Mouse (Mus musculus) heart, embryonic 11.5 days (tissue): Measurements from ENCODE around the gene Ubash3b. TPM values are rescaled to one million over a fixed set of nuclear protein-coding genes. Genes with fewer than 3 reads are reported as not detected.

Experiments
- ATAC-seq: fragments of 200-750 bp; cut with Nextera tagmentation; replicated peaks from 2 replicates; pipeline ENCODE4 v1.8.0; 2017; ENCODE audit warnings: moderate library complexity; ENCODE audit not compliant: insufficient number of reproducible peaks, low FRiP score, low TSS enrichment
- H3K27ac ChIP-seq: fragments of 300-500 bp; sonication (generic); 2 replicates; pipeline ENCODE4 v1.5.1; 2014; ENCODE audit warnings: mild to moderate bottlenecking, low read depth, low read length
- H3K27me3 ChIP-seq: fragments of 300-500 bp; sonication (generic); 2 replicates; pipeline ENCODE4 v1.6.1; 2014; ENCODE audit warnings: mild to moderate bottlenecking, low read length, mixed read lengths; ENCODE audit not compliant: control insufficient read depth, insufficient read depth
- H3K36me3 ChIP-seq: fragments of 300-500 bp; sonication (generic); 2 replicates; pipeline ENCODE4 v1.6.1; 2014; ENCODE audit warnings: mild to moderate bottlenecking, low read length, moderate library complexity, mixed read lengths; ENCODE audit not compliant: control insufficient read depth, insufficient read depth
- H3K4me1 ChIP-seq: fragments of 300-500 bp; sonication (generic); 2 replicates; pipeline ENCODE4 v1.6.1; 2014; ENCODE audit warnings: low read length; ENCODE audit not compliant: control insufficient read depth, insufficient read depth
- H3K4me2 ChIP-seq: fragments of 300-500 bp; sonication (generic); 2 replicates; pipeline ENCODE4 v1.6.1; 2014; ENCODE audit warnings: mild to moderate bottlenecking, moderate library complexity
- H3K4me3 ChIP-seq: fragments of 300-500 bp; sonication (generic); 2 replicates; pipeline ENCODE4 v1.5.1; 2014; ENCODE audit warnings: low read depth, low read length
- H3K9ac ChIP-seq: fragments of 300-500 bp; sonication (generic); 2 replicates; pipeline ENCODE4 v1.6.1; 2014; ENCODE audit warnings: mild to moderate bottlenecking, low read depth, low read length, moderate library complexity
- H3K9me3 ChIP-seq: fragments of 300-500 bp; sonication (generic); replicated peaks from 2 replicates; pipeline ENCODE4 v1.6.1; 2016; ENCODE audit warnings: low read length; ENCODE audit not compliant: control insufficient read depth
- WGBS: fragments of 180-500 bp; shearing (Covaris S2); extraction: QIAGEN DNeasy Blood & Tissue Kit; methylation state at CpG from one replicate; pipeline ENCODE4 v1.1.7; 2014; ENCODE audit not compliant: insufficient replicate concordance; 5-methylcytosine and 5-hydroxymethylcytosine counted together
- polyA plus RNA-seq: library from polyadenylated mRNA; unstranded; fragments of >200 nt; fragmentation: Nextera tagmentation; extraction: Ambion mirVana; gene quantifications from 2 replicates; pipeline ENCODE4 v1.2.1, GENCODE M21; 2014

Ubash3b gene
- polyA plus RNA-seq, 1 experiment from 2014 or later = 15.2 TPM

DNA sequence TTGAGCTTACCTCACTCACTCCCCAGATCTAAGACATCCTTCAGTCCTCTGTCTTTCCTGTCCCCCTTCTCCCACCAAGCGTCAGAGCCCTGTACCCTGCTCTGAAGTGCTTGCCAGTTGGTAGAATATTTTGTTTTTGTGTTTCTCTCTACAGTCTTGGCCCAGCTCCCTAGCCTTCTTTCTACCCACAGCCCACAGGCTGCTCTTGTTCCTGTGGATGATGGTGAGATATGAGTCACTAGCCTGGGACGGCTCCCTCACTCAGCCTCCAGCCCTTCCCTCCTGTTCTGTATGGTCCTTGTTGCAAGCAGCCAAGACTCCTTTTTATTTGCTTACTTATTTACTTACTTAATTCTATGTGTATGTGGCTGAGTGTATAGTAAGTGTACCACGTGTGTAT lies 141.0 kb downstream of the Ubash3b start:
- WGBS = 78% methylated on average over 3 of the region's 3 CpGs
- Histone ChIP-seq H3K9me3 (no peaks in the 10 kb centered on the region), H3K4me1 (0 out of 2 replicates have a peak, but pooled peaks cover 2% of the 10 kb centered on the region), H3K4me3 (no peak overlapping the region), H3K4me2 (no peak overlapping the region), H3K36me3 (no peaks in the 10 kb centered on the region), H3K27ac (no peak overlapping the region), H3K9ac (no peak overlapping the region), H3K27me3 (no peaks in the 10 kb centered on the region)
- no peak for ATAC-seq

DNA sequence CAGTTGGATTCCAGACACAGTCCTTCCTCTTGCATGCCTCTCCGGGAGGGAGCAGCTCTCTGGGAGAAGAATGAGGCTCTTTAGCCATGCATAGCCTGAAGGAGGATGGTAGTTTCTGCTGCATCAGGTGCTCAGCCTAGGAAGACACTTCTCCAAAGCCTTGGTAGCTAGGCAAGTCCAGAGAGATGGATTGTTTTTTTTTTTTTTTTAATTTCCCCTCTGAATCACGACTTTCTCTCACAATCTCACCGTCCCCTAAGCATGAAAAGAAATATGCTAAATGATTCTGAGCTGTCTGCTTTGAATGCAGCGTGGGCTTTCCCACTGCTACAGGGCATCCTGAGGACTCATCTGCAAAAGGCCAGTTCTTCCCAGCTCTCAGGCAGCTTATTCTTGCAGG lies 147.0 kb downstream of the Ubash3b start:
- no peak overlapping the region for H3K4me2 ChIP-seq
- 52% methylated on average over 4 of the region's 4 CpGs for WGBS
- no peaks in the 10 kb centered on the region for H3K36me3 ChIP-seq
- no peak for ATAC-seq
- no peaks in the 10 kb centered on the region for H3K27me3 ChIP-seq
- no peaks in the 10 kb centered on the region for H3K4me1 ChIP-seq
- H3K27ac ChIP-seq = no peak overlapping the region
- no peak overlapping the region for H3K9ac ChIP-seq
- H3K4me3 ChIP-seq = no peak overlapping the region
- no peaks in the 10 kb centered on the region for H3K9me3 ChIP-seq

DNA sequence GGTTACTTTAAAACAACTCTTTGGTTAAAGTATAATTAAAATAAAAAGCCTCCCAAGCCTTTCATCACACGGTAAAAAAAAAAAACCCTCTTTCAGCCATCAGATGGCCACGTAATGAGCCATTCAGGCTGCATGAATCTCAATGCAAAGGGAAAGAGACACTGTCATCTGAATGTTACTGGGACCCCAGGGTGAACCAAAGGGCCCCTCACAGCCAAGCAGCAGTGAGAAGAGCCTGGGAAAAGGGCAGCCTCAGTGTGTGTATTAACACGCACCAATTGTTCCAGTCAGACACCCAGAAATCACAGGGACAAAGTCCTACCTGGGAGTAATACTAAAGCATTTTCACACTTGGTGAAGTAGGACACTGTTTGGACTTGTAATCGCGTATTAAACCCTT lies 149.0 kb downstream of the Ubash3b start:
- Histone ChIP-seq H3K4me3 (no peak overlapping the region), H3K9me3 (no peaks in the 10 kb centered on the region), H3K27me3 (no peaks in the 10 kb centered on the region), H3K9ac (no peak overlapping the region), H3K27ac (no peak overlapping the region), H3K36me3 (no peaks in the 10 kb centered on the region), H3K4me1 (no peaks in the 10 kb centered on the region), H3K4me2 (no peak overlapping the region)
- WGBS = 95% methylated on average over 5 of the region's 5 CpGs
- no peak for ATAC-seq

DNA sequence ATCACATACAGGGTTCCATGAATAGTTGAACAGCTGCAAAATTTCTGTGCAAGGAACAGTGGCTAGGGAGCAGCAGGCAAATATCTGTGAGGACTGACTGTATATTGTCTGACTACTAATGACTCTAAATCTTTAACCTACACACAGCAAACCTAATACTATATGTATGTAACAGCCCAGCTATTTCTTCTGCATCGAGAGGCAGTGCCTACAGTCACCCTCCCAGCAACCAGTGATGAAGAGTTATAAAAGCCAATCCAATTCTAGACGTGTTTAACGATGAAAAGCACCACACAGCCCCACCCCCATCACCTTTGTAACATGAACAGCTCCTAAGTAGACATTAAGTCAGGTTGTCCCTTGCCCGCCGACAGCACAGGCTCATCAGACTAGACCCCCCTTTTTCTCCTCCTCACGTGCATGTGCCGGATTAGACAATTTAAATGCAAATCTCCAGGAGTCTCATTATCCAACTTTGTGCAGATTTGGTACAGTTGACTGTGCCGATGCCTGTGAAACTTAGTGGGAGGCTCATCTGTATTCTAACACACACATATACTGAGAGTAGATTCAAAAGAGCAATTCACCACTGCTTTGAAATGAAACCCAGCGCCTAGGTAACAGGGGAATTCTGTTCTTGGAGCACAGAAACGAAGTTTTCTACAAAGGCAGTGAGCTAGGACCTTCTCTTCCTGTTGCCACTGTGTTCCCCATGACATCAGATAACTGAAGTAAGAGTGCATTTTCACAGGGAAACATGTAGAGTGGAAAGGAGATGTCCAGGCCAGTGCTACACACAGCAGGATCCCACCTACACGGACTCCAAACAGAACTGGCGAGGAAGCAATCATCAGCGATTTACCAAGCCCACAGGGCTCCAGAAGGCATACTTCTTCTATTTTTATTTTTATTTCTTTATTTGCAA lies 149.7 kb downstream of the Ubash3b start:
- no peaks in the 10 kb centered on the region for H3K4me1 ChIP-seq
- 83% methylated on average over 13 of the region's 13 CpGs for WGBS

DNA sequence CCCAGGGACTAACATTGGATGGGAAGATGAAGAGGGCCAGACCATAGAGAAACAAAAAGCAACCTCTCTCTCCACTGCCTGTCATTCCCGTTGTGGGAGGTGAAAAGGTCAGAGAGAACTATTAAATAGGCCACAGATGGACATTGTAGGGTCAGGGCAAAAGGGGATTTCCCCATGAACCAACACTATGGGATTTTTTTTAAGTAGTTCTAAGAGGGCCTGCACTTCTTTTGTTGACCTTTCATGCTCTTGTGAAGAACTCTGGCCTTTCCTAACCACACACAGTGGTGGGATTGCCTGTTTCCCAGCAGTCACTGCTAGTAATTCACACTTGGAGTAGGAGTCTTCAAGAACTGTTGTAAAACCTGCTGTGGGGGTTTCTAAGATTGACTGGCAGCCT lies 153.7 kb downstream of the Ubash3b start:
- WGBS = 48% methylated on average over 1 of the region's 1 CpGs
- no peak overlapping the region for H3K9ac ChIP-seq
- no peaks in the 10 kb centered on the region for H3K4me1 ChIP-seq
- H3K9me3 ChIP-seq = no peaks in the 10 kb centered on the region
- no peaks in the 10 kb centered on the region for H3K36me3 ChIP-seq
- no peak for ATAC-seq
- no peak overlapping the region for H3K4me3 ChIP-seq
- no peak overlapping the region for H3K27ac ChIP-seq
- H3K4me2 ChIP-seq = no peak overlapping the region
- H3K27me3 ChIP-seq = no peaks in the 10 kb centered on the region

More for the DNA sequence above, 149.7 kb downstream of the Ubash3b start:
- Histone ChIP-seq H3K36me3 (no peaks in the 10 kb centered on the region), H3K9ac (no peak overlapping the region), H3K4me2 (no peak overlapping the region), H3K27ac (no peak overlapping the region), H3K27me3 (no peaks in the 10 kb centered on the region), H3K9me3 (no peaks in the 10 kb centered on the region), H3K4me3 (no peak overlapping the region)
- ATAC-seq = no peak

DNA sequence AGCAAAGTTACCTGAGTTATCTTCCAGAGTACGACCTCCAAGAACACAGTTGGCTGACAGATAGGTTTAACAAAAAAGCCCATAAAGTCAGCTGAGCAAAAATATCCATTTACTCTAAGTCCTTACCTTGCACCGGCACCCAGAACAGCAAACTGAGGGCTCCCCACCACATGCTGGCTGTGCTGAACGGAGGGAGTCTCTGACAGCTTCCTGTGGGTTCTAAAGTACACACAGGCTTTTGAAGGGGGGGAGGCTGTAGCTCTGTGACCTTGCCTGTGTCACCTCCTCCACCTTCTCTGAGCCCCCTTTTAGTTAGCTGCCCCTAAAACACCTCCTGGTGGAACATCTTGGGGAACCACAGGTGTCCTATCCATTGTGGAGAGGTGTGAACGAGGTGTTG lies 157.1 kb downstream of the Ubash3b start, which contains the start of gene Crtam:
Crtam (minus strand) TSS at position 214 of the 400 bp plus-strand sequence.
- WGBS = 23% methylated on average over 4 of the region's 4 CpGs

DNA sequence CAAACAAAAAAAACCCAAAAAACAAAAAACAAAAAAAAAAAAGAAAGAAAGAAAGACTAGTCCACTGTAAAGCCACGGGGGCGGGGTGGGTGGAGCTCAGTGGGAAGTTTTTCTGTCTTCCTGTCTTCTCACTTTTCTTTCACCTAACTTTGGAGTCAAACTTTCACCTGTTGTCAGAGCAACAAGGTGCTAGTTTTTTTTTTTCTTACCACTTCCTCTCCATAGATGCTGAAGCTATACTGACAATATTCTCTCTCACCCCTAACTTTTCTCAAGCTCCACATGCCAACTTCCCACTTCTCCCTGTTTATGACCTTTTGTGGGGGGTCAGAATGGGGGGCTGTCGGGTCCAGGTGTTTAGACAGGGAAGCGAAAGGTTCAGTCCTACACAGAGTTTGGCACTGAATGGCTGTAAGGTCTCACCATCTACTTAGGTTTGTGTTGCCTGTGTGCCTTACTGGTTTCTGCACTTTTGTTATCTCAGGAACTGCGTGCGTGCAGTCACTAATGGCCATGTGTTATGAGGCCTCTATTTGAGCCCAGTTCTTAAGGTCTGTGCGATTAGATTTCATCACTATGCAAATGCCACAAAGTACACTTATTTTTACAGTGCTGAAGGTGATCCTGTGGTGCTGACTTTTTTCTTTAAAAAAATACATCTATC lies 164.2 kb downstream of the Ubash3b start:
- Histone ChIP-seq H3K36me3 (no peaks in the 10 kb centered on the region), H3K4me2 (no peak overlapping the region), H3K27me3 (no peaks in the 10 kb centered on the region), H3K9me3 (no peaks in the 10 kb centered on the region), H3K4me1 (no peaks in the 10 kb centered on the region), H3K27ac (no peak overlapping the region), H3K4me3 (no peak overlapping the region), H3K9ac (no peak overlapping the region)
- ATAC-seq = no peak
- 76% methylated on average over 7 of the region's 7 CpGs for WGBS

More for the DNA sequence above, 157.1 kb downstream of the Ubash3b start, which contains the start of gene Crtam:
- H3K4me2 ChIP-seq = no peak within 1 kb of the TSS
- no peak for ATAC-seq
- no peaks in the 10 kb centered on the region for H3K9me3 ChIP-seq
- no peaks in the 10 kb centered on the region for H3K27me3 ChIP-seq
- H3K4me3 ChIP-seq = no peak within 1 kb of the TSS
- H3K36me3 ChIP-seq = no peaks in the 10 kb centered on the region
- no peaks in the 10 kb centered on the region for H3K4me1 ChIP-seq
- H3K27ac ChIP-seq = no peak within 1 kb of the TSS
- H3K9ac ChIP-seq = no peak within 1 kb of the TSS

DNA sequence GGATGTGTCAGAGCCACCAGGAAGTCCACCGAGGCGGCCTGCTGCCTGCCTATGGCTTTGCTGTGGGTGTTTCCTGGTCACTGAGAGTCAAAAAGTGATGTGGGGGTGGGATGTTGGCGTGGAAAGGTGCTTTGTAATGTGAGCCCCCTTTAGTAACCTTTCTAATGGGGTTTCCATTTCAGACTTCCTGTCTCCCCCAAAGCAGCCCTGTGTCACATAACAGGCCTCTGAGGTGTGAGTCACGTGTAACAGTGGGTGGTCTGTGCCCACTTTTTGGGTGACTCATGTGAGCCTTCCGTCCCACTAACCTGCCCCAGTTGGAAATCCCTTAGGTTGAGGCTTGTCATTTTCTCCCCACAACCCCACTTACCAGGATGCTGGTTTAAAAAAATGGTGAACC lies 167.4 kb downstream of the Ubash3b start:
- Histone ChIP-seq H3K9ac (no peak overlapping the region), H3K4me1 (no peaks in the 10 kb centered on the region), H3K9me3 (no peaks in the 10 kb centered on the region), H3K36me3 (no peaks in the 10 kb centered on the region), H3K4me3 (no peak overlapping the region), H3K27me3 (no peaks in the 10 kb centered on the region), H3K4me2 (no peak overlapping the region), H3K27ac (no peak overlapping the region)
- ATAC-seq = no peak
- WGBS = 61% methylated on average over 5 of the region's 5 CpGs
